Mouse (Mus musculus): ENCODE measurements around the gene Stat1.

GRCm38 (mm10) chr1:52156351-52156750, 37.1 kb downstream of the Stat1 start:
- TF ChIP-seq CTCF (IDR thresholded peaks at IDR 0.05; ENCODE audit: borderline replicate concordance, control insufficient read depth, extremely low read depth, insufficient read depth, low read length, poor library complexity) (no peak), POLR2A (IDR thresholded peaks at IDR 0.05; ENCODE audit: control insufficient read depth, extremely low read depth, insufficient read depth, low read length, poor library complexity) (no peak)
